Mouse (Mus musculus) liver, adult (tissue): ENCODE results near the gene Noxa1.
A peak's percentile ranks its signal among the peaks of the same experiment; 100 is the strongest.

Source experiments
- GATA4 ChIP-seq: IDR thresholded peaks from 2 replicates; pipeline ENCODE4 v1.6.1; 2014; ENCODE audit warnings: mild to moderate bottlenecking, low read length; ENCODE audit not compliant: insufficient replicate concordance

The Noxa1 gene

GRCm38 (mm10) chr2:25111184-25111791 lies 16.3 kb upstream of the Noxa1 start:
- peak; percentile 56 for TF ChIP-seq GATA4

- no peak for TF ChIP-seq GATA4
These were observed 15.7 kb upstream of the Noxa1 start for GRCm38 (mm10) chr2:25110505-25111183.

- TF ChIP-seq GATA4 = no peak
These were observed 14.5 kb upstream of the Noxa1 start for GRCm38 (mm10) chr2:25109487-25109886.

GRCm38 (mm10) chr2:25106045-25106444 lies 11.1 kb upstream of the Noxa1 start:
- peak; percentile 74; the same call in 1 of the 2 replicates for TF ChIP-seq GATA4

GRCm38 (mm10) chr2:25104122-25104521 lies 9.2 kb upstream of the Noxa1 start:
- TF ChIP-seq GATA4 = no peak

- TF ChIP-seq GATA4 = no peak
These were observed 4.8 kb upstream of the Noxa1 start for GRCm38 (mm10) chr2:25099703-25100102.

GRCm38 (mm10) chr2:25098956-25099355 lies 4.0 kb upstream of the Noxa1 start:
- no peak for TF ChIP-seq GATA4

- no peak for TF ChIP-seq GATA4
These were observed 3.2 kb upstream of the Noxa1 start for GRCm38 (mm10) chr2:25098005-25098615.

GRCm38 (mm10) chr2:25094785-25095108 lies 202 bp downstream of the Noxa1 start:
- no peak for TF ChIP-seq GATA4

GRCm38 (mm10) chr2:25088636-25089035 lies 6.3 kb downstream of the Noxa1 start:
- TF ChIP-seq GATA4 = no peak

GRCm38 (mm10) chr2:25087842-25088241 lies 7.1 kb downstream of the Noxa1 start:
- TF ChIP-seq GATA4 = no peak

GRCm38 (mm10) chr2:25085571-25085970 lies 9.4 kb downstream of the Noxa1 start:
- no peak for TF ChIP-seq GATA4

- TF ChIP-seq GATA4 = no peak
These were observed 11.3 kb downstream of the Noxa1 start for GRCm38 (mm10) chr2:25083697-25084096.

GRCm38 (mm10) chr2:25080076-25080475 lies 14.9 kb downstream of the Noxa1 start, which contains the start of gene Entpd8:
Gene Entpd8 (plus strand): TSS chr2:25080304.
- TF ChIP-seq GATA4 = no peak

GRCm38 (mm10) chr2:25078967-25079366 lies 16.0 kb downstream of the Noxa1 start:
- no peak for TF ChIP-seq GATA4

GRCm38 (mm10) chr2:25075506-25075905 lies 19.4 kb downstream of the Noxa1 start:
- TF ChIP-seq GATA4 = no peak
